Mouse (Mus musculus) limb, embryonic 15.5 days (tissue): Measurements from ENCODE around the gene Nav2. TPM values are rescaled to one million over a fixed set of nuclear protein-coding genes. Genes with fewer than 3 reads are reported as not detected.

ENCODE experiments used
- ATAC-seq: fragments of 200-750 bp; cut with Nextera tagmentation; 2 replicates; pipeline ENCODE4 v1.8.0; 2017; ENCODE audit warnings: low read depth, moderate TSS enrichment; ENCODE audit not compliant: insufficient number of reproducible peaks, low FRiP score, low TSS enrichment
- H3K27ac ChIP-seq: fragments of 300-500 bp; sonication (generic); 2 replicates; pipeline ENCODE4 v1.5.1; 2015; ENCODE audit warnings: moderate library complexity, mild to moderate bottlenecking, inconsistent platforms
- H3K27me3 ChIP-seq: fragments of 300-500 bp; sonication (generic); 2 replicates; pipeline ENCODE4 v1.6.1; 2015; ENCODE audit warnings: inconsistent platforms
- H3K36me3 ChIP-seq: fragments of 300-500 bp; sonication (generic); 2 replicates; pipeline ENCODE4 v1.6.1; 2015; ENCODE audit warnings: inconsistent platforms
- H3K4me1 ChIP-seq: fragments of 300-500 bp; sonication (generic); 2 replicates; pipeline ENCODE4 v1.6.1; 2015; ENCODE audit warnings: inconsistent platforms
- H3K4me2 ChIP-seq: fragments of 300-500 bp; sonication (generic); 2 replicates; pipeline ENCODE4 v1.6.1; 2015; ENCODE audit warnings: mild to moderate bottlenecking, inconsistent platforms
- H3K4me3 ChIP-seq: fragments of 300-500 bp; sonication (generic); 2 replicates; pipeline ENCODE4 v1.5.1; 2015; ENCODE audit warnings: mild to moderate bottlenecking, inconsistent platforms
- H3K9ac ChIP-seq: fragments of 300-500 bp; sonication (generic); 2 replicates; pipeline ENCODE4 v1.6.1; 2015; ENCODE audit warnings: inconsistent platforms
- H3K9me3 ChIP-seq: fragments of 300-500 bp; sonication (generic); 2 replicates; pipeline ENCODE4 v1.6.1; 2016; ENCODE audit warnings: inconsistent platforms
- WGBS: fragments of 180-500 bp; shearing (Covaris S2); methylation state at CpG from one replicate; pipeline ENCODE4 v1.1.7; 2015; 5-methylcytosine and 5-hydroxymethylcytosine counted together
- polyA plus RNA-seq: library from polyadenylated mRNA; unstranded; fragments of >200 nt; fragmentation: Nextera tagmentation; extraction: Ambion mirVana; gene quantifications from 2 replicates; pipeline ENCODE4 v1.2.1, GENCODE M21; 2015

Nav2 gene
- polyA plus RNA-seq, 1 experiment from 2014 or later = 17.3 TPM

DNA sequence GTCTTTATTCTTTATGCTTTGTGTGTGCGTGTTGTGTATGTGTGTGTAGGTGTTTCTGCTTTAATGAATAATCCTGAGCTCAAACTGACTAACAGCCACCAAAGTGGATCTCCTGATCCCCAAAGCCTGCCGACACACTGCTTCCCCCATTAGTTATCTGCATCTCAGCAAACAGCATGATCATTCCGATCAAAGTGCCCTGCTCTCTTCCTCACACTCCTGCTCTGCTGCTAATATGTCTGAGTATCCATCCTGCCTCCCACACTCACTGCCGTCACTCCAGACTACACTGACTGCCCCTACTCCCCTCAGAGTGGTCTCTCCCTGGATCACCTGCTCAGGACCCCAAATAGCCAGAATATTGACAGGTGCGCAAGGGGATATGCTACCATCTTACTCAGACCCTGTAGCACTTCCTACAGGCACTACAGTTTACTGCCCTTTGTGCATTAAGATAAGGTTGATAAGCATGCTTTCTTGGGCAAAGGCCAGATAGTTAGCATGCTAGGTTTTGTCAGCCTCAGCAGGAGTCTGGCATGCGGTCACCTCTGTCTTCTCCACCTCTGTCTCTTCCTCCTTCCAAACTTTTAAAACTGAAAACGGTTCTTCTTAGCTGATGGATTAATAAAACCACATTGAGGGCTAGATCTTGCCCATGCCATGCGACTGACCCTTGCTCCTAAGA is 382.8 kb downstream of the Nav2 start:
- Histone ChIP-seq H3K9me3 (no peaks in the 10 kb centered on the region), H3K4me3 (no peak overlapping the region), H3K36me3 (no peaks in the 10 kb centered on the region), H3K4me1 (peaks cover 7% of the 10 kb centered on the region), H3K27me3 (no peaks in the 10 kb centered on the region), H3K9ac (no peak overlapping the region), H3K27ac (no peak overlapping the region), H3K4me2 (no peak overlapping the region)
- WGBS = 87% methylated on average over 8 of the region's 8 CpGs
- no peak for ATAC-seq

- Histone ChIP-seq H3K4me2 (no peak overlapping the region), H3K9ac (no peak overlapping the region), H3K27me3 (no peaks in the 10 kb centered on the region), H3K36me3 (no peaks in the 10 kb centered on the region), H3K9me3 (no peaks in the 10 kb centered on the region), H3K4me3 (no peak overlapping the region), H3K4me1 (peaks cover 15% of the 10 kb centered on the region; the same call in 1 of the 2 replicates), H3K27ac (no peak overlapping the region)
- ATAC-seq = no peak
- WGBS = 76% methylated on average over 3 of the region's 3 CpGs
Observed at GRCm38 (mm10) chr7:49297148-49297547, 388.6 kb downstream of the Nav2 start.

- Histone ChIP-seq H3K9me3 (no peaks in the 10 kb centered on the region), H3K4me2 (no peak overlapping the region), H3K4me3 (no peak overlapping the region), H3K9ac (no peak overlapping the region), H3K4me1 (peaks cover 16% of the 10 kb centered on the region; the same call in 1 of the 2 replicates), H3K36me3 (no peaks in the 10 kb centered on the region), H3K27me3 (no peaks in the 10 kb centered on the region), H3K27ac (no peak overlapping the region)
- ATAC-seq = no peak
- WGBS = 28% methylated on average over 4 of the region's 4 CpGs
Observed at GRCm38 (mm10) chr7:49298431-49298839, 389.9 kb downstream of the Nav2 start.

DNA sequence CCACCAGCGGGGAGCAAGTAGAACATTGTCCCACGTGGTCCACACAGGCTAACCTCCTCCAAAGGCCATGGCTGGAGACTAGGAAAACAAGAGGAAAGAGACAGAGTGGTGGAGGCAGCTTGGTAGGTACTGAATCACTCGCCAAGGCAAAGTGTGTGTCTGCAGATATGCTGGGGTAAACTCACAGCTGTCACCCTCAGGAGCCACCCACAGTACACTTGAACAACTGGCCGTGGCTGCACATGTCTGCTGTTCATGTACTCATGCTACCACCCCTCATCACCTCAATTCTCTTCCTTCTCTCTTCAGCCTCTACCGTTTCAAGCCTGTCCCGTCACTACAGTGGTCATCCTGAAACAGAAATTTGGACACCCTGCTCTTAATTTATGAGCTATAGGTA is 393.0 kb downstream of the Nav2 start:
- Histone ChIP-seq H3K27ac (no peak overlapping the region), H3K36me3 (no peaks in the 10 kb centered on the region), H3K4me1 (peaks cover 42% of the 10 kb centered on the region), H3K9me3 (no peaks in the 10 kb centered on the region), H3K27me3 (no peaks in the 10 kb centered on the region), H3K4me2 (no peak overlapping the region), H3K4me3 (no peak overlapping the region), H3K9ac (no peak overlapping the region)
- WGBS = 84% methylated on average over 6 of the region's 6 CpGs
- ATAC-seq = no peak

- Histone ChIP-seq H3K4me3 (peak overlapping the region; percentile 40), H3K4me1 (peaks cover 27% of the 10 kb centered on the region), H3K4me2 (peak overlapping the region; percentile 90), H3K27me3 (no peaks in the 10 kb centered on the region), H3K9me3 (no peaks in the 10 kb centered on the region), H3K9ac (peak overlapping the region; percentile 33; the same call in 1 of the 2 replicates), H3K27ac (no peak overlapping the region), H3K36me3 (no peaks in the 10 kb centered on the region)
- no peak for ATAC-seq
- 1% methylated on average over 31 of the region's 31 CpGs for WGBS
Observed at GRCm38 (mm10) chr7:49303600-49304411, 395.3 kb downstream of the Nav2 start.

DNA sequence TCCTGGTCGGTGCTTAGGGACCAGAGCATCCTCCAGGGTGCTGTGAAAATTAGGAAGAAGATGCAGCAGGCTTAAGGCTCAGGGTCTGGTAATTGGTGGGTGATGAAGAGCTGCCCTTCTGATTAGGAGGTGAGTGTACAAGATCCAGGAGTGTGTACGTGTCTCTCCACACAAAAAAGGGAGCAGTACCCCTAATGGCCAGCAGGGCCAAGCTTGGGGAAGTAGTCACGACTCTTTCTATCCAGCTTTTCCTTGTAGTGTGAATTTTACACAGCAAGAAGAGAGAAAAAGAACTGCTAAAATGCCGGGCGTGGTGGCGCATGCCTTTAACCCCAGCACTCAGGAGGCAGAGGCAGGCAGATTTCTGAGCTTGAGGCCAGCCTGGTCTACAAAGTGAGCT is 399.2 kb downstream of the Nav2 start:
- WGBS = 83% methylated on average over 6 of the region's 6 CpGs

GRCm38 (mm10) chr7:49309746-49310145 is 401.2 kb downstream of the Nav2 start:
- Histone ChIP-seq H3K9ac (no peak overlapping the region), H3K27me3 (no peaks in the 10 kb centered on the region), H3K4me2 (no peak overlapping the region), H3K4me3 (no peak overlapping the region), H3K27ac (no peak overlapping the region), H3K36me3 (no peaks in the 10 kb centered on the region), H3K9me3 (no peaks in the 10 kb centered on the region), H3K4me1 (peaks cover 33% of the 10 kb centered on the region)
- ATAC-seq = no peak
- 74% methylated on average over 5 of the region's 5 CpGs for WGBS

More for the DNA sequence above, 399.2 kb downstream of the Nav2 start:
- Histone ChIP-seq H3K27me3 (no peaks in the 10 kb centered on the region), H3K9ac (no peak overlapping the region), H3K36me3 (no peaks in the 10 kb centered on the region), H3K4me3 (no peak overlapping the region), H3K9me3 (no peaks in the 10 kb centered on the region), H3K27ac (no peak overlapping the region), H3K4me1 (peaks cover 34% of the 10 kb centered on the region), H3K4me2 (no peak overlapping the region)
- no peak for ATAC-seq

DNA sequence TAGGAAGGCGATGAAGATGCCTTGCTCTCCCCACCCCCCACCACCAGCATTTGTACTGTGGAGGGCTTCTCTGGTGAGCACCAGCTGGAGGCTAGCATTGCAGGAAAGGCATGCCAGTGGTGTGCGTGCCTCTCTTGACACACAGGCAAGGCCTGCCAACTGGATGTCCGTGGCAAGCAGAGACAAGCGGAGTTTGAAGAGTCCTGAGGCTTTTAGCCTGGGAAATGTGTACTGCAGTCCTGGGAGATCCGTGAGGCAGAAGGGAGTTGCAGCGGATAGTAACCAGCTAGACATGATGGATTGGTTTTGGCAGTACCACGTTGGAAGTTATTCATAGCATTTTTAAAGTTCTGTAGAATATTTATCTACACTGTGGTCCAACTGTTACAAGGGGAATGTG is 405.4 kb downstream of the Nav2 start:
- no peaks in the 10 kb centered on the region for H3K9me3 ChIP-seq
- H3K36me3 ChIP-seq = no peaks in the 10 kb centered on the region
- no peaks in the 10 kb centered on the region for H3K27me3 ChIP-seq
- peaks cover 46% of the 10 kb centered on the region for H3K4me1 ChIP-seq
- no peak overlapping the region for H3K9ac ChIP-seq
- H3K4me3 ChIP-seq = no peak overlapping the region
- no peak overlapping the region for H3K27ac ChIP-seq
- WGBS = 60% methylated on average over 7 of the region's 7 CpGs
- no peak overlapping the region for H3K4me2 ChIP-seq
- no peak for ATAC-seq

- no peaks in the 10 kb centered on the region for H3K27me3 ChIP-seq
- H3K27ac ChIP-seq = no peak overlapping the region
- no peak overlapping the region for H3K4me2 ChIP-seq
- peaks cover 48% of the 10 kb centered on the region for H3K4me1 ChIP-seq
- no peaks in the 10 kb centered on the region for H3K36me3 ChIP-seq
- H3K9me3 ChIP-seq = no peaks in the 10 kb centered on the region
- ATAC-seq = no peak
- WGBS = 59% methylated on average over 3 of the region's 3 CpGs
- no peak overlapping the region for H3K9ac ChIP-seq
- no peak overlapping the region for H3K4me3 ChIP-seq
Observed at GRCm38 (mm10) chr7:49315033-49315432, 406.5 kb downstream of the Nav2 start.

- WGBS = 78% methylated on average over 3 of the region's 3 CpGs
- H3K27ac ChIP-seq = no peak overlapping the region
- ATAC-seq = no peak
- no peak overlapping the region for H3K4me2 ChIP-seq
- no peak overlapping the region for H3K9ac ChIP-seq
- H3K4me1 ChIP-seq = peaks cover 59% of the 10 kb centered on the region
- H3K4me3 ChIP-seq = no peak overlapping the region
- no peaks in the 10 kb centered on the region for H3K9me3 ChIP-seq
- no peaks in the 10 kb centered on the region for H3K27me3 ChIP-seq
- H3K36me3 ChIP-seq = no peaks in the 10 kb centered on the region
Observed at GRCm38 (mm10) chr7:49316600-49316999, 408.1 kb downstream of the Nav2 start.

GRCm38 (mm10) chr7:49318183-49318897 is 409.8 kb downstream of the Nav2 start:
- H3K4me2 ChIP-seq = no peak overlapping the region
- WGBS = 45% methylated on average over 15 of the region's 15 CpGs
- H3K9ac ChIP-seq = no peak overlapping the region
- no peaks in the 10 kb centered on the region for H3K36me3 ChIP-seq
- peak overlapping the region; percentile 54 for H3K27ac ChIP-seq
- H3K4me3 ChIP-seq = no peak overlapping the region
- H3K27me3 ChIP-seq = no peaks in the 10 kb centered on the region
- no peak for ATAC-seq
- H3K9me3 ChIP-seq = no peaks in the 10 kb centered on the region
- peaks cover 61% of the 10 kb centered on the region for H3K4me1 ChIP-seq

DNA sequence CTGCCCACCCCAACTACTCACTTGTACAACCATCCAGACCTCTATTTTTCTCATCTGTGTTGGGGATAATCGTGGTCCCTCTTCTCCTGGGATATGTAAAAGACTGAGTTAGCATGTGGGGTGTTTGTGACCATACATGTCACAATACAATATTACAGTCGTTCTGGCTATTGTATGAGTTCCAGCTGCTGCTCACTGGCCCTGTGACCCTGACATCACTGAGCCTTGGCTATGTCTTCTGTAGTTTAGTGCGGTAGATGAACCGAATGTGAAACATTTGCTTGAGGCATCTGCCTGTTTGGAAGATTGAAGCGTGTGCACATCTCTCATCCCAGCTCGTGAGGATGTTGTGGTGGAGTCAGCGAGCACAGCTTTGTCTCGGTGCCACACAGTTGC is 410.4 kb downstream of the Nav2 start:
- peaks cover 56% of the 10 kb centered on the region for H3K4me1 ChIP-seq
- no peak overlapping the region for H3K9ac ChIP-seq
- H3K9me3 ChIP-seq = no peaks in the 10 kb centered on the region
- no peak for ATAC-seq
- H3K27me3 ChIP-seq = no peaks in the 10 kb centered on the region
- no peak overlapping the region for H3K4me2 ChIP-seq
- WGBS = 79% methylated on average over 8 of the region's 8 CpGs
- no peak overlapping the region for H3K27ac ChIP-seq
- H3K4me3 ChIP-seq = no peak overlapping the region
- no peaks in the 10 kb centered on the region for H3K36me3 ChIP-seq
